Mouse (Mus musculus): ENCODE measurements around the gene Sco1. TPM values are rescaled to one million over a fixed set of nuclear protein-coding genes. Genes with fewer than 3 reads are reported as not detected.
"Not testable (repeated sequence)": the region's sequence is repeated elsewhere in the genome, so short reads cannot be mapped to it uniquely, and the experiment has no call there.

The Sco1 gene
- total RNA-seq (2021) = 10 to 100 TPM; 19.7 to 22.1 TPM
- long read RNA-seq, experiment 1, transcript Sco1-201 (6 exons, 2,412 nt) = major isoform, 6 of 9 reads
- long read RNA-seq, experiment 1, partial matches to known transcripts = 2 of 9 reads
- long read RNA-seq, experiment 1, other reads (novel, unspliced or antisense) = 1 of 9 reads
- long read RNA-seq, experiment 2, transcript Sco1-201 (6 exons, 2,412 nt) = major isoform, 12 of 12 reads
- long read RNA-seq, experiment 2, partial matches to known transcripts = 0 of 12 reads
- long read RNA-seq, experiment 2, other reads (novel, unspliced or antisense) = 0 of 12 reads

DNA sequence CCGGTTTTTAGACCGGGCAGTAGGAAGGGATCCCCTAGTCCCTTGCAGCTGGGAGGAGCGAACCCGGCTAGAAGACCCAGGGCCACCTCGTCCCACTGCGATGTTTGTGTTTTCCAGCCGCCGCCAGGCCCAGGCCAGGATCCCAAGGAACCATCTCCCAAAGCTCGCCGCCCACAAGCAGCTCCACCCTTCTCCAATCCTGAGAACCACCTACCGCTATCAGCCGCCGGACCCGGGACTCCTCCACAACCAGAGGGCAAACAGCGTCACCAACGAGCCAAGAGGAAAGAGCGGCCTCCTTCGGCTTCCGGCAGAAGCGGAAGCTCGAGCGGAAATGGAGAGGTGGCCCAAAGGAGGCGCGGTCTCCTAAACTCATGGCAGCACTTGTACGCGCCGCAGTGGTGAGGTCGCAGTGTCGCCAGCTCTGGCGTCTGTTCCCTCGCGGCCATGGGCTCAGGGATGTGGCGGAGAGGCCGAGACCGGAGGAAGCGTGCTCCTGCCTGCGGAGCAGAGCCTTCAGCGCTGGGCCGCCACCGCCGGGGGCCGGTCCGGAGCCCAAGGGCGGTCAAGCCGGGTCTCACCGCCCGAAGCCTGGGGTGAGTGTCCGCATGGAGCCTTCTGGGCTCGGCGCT is at the start of gene Sco1, which contains the start of gene Adprm:
Gene Sco1 (plus strand): TSS at position 350 of the 632 bp plus-strand sequence.
Gene Adprm (minus strand): TSS at position 274 of the 632 bp plus-strand sequence.
- peak; percentile 82 to 83 for DNase-seq (ENCODE audit: low spot score in 2 of 2)

DNA sequence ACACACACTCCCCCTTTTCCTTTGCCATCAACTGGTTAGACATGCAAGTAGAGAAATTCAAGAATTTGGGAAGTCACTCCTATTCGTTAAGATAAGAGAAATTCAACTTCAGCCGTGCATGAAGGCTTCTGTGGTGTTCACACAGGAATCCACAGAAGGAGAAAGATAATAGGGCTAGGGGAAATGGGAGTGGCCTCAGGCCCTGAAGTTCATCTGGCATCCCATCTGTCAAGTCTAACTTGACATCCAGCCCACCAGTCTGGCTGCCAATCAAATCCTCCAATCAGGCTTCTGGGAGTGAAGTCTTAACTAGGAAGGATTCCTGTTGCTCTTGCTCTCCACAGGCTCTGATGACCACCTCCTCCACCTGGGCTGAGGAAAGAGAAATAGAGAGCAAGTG is 49.6 kb upstream of the Sco1 start:
- DNase-seq (ENCODE audit: low spot score in 2 of 2) = no peak

DNA sequence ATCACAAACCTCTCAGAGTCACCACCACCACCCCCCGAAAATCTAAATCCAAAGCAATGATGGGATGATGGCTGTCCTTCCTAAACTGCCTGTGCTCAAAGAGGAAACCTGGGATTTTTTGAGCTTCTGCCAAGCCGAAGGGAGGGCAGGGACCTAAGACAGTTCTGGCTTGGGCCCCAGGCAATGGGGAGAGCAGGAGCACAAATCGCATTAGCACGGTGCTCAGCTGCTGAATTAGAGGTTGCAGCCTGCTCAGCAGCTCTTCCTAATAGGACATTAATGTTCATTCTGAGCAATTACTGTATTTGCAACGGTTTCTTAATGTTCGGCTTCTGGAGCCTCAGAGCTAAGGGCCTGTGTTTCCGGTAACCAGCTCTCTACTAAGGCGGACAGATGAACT is 44.5 kb upstream of the Sco1 start:
- DNase-seq (ENCODE audit: low spot score in 2 of 2) = no peak

DNA sequence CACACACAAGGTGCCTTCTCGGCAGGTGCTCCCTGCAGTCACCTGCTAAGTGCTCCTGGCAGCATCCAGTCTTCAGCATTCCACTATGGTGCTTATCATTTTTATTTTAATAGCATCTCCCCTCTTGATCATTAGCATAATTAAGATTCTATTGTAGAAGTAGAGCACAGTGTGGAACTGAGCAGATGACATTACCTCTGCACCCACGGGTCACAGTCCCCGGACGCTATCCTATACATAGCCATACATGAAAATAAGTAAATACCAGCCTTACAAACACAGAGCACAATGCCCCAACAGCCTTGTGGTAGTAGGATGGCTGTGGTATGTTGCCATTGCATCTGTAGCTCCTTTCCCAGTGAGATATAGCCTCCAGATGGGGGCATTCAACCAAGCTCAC is 43.9 kb upstream of the Sco1 start:
- no peak for DNase-seq (ENCODE audit: low spot score in 2 of 2)

DNA sequence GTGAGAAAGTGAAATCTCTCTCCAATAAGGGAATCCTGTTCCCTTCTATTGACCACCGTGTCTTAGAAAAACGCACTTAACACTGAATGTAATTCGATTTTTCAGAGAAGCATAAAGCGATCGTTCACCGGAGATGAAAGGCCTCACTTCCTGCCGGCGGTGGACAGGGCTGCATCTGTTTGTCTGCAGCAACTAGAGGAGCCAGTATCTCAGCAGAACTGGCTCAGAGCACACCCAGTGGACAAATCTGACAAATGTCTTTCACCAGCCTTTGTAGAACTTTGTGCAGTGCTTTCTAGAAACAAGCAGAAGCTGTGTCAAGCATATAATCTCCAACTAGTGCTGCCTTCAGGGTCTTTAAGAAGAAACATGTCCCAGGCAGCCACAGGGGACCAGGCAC is 42.0 kb upstream of the Sco1 start:
- DNase-seq (ENCODE audit: low spot score in 2 of 2) = no peak

DNA sequence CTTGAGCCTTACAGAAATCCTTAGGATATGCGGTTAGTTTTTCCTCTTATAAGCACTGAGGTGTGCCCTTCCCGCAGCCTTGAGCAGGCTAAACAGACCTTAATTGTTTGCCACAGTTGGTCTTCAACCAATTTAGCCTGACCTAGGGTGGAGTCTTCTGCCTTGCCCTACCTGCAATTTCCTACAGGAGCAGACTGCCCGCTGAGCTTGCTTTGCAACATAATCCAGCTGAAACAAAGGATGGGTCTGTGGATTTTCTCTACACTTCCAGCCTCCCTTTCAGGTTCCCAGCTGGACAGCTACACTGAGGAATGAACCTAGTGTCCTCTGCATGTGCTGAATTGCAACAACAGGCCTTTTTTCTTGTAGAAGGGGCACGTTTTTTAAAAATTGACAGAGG is 40.8 kb upstream of the Sco1 start:
- no peak for DNase-seq (ENCODE audit: low spot score in 2 of 2)

GRCm38 (mm10) chr11:67017801-67018591 is 34.5 kb upstream of the Sco1 start:
- DNase-seq (ENCODE audit: low spot score in 2 of 2) = no peak

GRCm38 (mm10) chr11:67019711-67020475 is 32.6 kb upstream of the Sco1 start:
- no peak for DNase-seq (ENCODE audit: low spot score in 2 of 2)

DNA sequence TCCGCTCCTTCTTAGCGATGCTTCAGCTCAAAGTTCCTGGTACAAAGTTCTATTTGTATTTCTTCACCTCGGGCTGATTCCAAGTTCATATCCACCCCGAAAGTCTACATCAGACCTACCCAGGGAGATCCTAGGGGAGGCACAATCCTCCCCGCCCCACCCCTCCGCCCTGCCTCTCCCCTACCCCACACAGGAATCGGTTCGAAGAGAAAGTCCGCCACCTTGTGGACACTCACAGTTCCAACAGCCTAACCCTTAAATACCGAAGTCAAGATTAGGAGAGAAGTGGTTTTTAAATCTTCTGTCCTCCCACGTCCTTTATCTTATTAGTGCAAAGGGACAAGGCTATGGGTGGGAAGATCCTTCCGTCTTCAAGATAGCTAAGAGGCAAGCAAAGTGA is 31.5 kb upstream of the Sco1 start:
- peak; percentile 59 to 62 for DNase-seq (ENCODE audit: low spot score in 2 of 2)

DNA sequence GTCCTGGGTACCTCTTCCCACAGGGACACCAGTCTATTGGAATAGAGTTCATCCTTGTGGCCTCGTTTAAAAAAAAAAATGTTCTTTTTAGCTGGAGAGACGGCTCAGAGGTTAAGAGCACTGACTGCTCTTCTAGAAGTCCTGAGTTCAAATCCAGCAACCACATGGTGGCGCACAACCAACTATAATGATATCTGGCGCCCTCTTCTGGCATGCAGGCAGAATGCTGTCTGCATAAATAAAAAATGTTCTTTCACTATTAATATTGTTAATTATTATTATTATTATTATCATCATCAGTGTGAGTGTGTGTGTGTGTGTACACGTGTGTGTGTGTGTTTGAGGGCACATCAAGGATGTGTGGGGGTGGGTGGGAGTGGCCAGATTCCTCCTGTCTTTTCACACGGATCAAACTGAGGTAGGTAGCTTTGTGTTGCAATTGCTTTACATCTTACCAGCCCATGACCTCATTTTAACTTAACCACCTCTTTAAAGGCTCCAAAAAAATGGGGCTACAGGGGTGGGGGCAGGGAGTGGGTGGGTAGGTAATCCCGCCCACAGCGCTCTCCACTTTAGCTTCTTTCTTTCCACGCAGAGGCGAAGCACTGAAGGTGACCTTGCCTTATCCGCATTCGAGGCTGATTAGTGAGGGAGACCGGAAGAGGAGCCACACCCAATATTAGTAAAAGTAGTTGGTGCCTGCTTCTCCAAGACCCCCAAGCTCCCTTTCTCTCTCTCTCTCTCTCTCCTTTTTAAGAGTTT is 29.9 kb upstream of the Sco1 start:
- DNase-seq (ENCODE audit: low spot score in 2 of 2) = no peak

DNA sequence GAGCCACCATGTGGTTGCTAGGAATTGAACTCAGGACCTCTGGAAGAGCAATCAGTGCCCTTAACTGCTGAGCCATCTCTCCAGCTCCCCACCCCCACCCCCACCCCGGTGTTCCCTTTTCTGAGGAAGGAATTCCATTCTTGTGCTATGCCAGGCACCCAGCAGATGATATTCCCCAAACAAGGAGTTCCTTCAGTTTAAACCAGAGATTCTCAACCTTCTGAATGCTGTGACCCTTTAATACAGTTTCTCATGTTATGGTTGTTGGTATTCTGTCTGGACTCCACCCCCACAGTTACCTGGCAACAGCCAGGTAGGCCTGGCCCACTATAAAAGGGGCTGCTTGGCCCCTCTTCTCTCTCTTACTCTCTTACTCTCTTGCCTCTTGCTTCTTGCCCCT is 29.3 kb upstream of the Sco1 start:
- DNase-seq (ENCODE audit: low spot score in 2 of 2) = not testable (repeated sequence)

DNA sequence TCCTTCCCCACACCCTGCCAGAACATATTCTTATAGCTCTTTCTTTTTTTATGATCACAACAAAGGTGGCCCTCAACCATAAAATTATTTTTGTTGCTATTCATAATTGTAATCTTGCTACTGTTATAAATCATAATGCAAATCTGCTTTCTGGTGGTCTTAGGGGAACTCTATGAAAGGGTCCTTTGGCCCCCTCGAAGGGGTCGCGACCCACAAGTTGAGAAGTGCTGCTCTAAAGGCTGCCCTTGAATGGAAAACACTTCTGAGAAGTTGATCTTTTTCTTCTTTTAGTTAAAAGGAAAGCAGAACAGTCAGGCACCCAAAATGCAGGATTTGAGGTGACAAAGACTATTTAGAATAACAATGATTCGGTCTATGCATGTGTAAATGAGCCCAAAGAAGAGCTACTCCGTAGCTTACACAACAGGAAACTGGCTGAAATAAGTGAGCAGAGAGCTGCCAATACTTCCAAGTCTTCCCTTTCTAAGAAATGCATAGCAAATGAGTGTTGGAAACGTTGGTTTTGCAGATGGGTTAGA is 28.6 kb upstream of the Sco1 start:
- no peak for DNase-seq (ENCODE audit: low spot score in 2 of 2)

DNA sequence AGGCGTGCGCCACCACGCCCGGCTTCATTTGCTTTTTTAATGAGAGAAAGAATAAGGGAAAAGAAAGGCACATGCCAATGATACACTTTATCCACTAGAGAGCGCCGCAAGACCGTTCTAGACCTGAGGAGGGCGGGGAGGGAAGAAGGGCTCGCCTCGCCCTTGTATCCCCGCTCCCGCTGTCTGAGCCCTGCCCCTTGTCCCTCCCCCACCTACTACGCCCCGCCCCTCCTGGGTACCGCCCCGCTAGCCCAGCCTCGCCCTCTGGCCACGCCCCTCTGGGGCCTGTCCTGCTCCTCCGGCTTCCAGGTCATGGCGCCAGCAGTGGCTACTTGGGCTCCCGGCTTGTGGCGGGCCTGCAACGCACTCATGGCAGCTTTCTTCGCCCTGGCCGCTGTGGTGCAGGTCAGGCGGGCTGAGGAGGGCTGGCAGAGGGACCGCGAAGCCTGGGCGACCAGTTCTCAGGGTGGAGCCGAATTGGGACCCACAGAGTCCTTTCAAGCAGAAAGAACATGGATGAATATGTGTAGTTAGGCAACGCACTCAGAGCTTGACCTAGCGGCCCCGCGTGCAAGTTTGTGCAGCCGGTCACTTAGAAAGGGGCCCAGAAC is 27.5 kb upstream of the Sco1 start, which contains the start of gene Tmem220:
Gene Tmem220 (plus strand): TSS at position 288 of the 611 bp plus-strand sequence.
- peak; percentile 92 for DNase-seq (ENCODE audit: low spot score in 2 of 2)

DNA sequence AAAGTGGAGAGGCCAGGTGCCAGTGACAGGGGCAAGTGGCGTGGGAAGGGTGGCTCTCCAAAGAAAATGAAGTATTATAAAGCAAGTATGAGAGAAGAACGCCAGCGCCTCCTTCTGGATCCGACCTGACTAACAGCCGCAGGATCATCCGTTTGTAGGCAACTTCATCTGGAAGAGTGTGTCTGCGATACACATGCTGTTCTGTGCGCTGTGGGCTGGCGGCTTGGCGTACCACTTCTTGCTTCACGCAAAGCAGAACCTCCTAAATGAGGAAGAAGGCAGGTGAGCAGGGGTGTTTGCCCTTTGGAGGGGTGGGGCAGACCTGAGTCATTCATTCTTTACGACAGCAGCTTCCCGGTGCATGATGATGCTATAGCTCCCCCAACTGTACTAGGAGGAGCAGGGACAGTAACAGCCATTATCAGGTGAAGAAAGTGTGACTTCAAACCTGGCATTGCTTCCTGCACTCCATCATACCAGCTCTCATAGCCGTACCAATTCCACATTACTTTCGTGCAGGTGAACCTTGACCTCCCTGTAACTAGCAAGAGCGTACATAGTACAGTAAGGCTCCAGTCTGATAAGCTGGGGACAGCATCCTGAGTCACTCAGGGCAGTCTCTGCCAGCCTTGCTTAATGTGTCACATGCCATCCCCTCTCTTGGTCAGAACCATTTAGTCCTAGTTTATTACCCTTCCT is 21.4 kb upstream of the Sco1 start:
- DNase-seq (ENCODE audit: low spot score in 2 of 2) = no peak

- no peak for DNase-seq (ENCODE audit: low spot score in 2 of 2)
Measured at GRCm38 (mm10) chr11:67031603-67031915, 20.9 kb upstream of the Sco1 start.

DNA sequence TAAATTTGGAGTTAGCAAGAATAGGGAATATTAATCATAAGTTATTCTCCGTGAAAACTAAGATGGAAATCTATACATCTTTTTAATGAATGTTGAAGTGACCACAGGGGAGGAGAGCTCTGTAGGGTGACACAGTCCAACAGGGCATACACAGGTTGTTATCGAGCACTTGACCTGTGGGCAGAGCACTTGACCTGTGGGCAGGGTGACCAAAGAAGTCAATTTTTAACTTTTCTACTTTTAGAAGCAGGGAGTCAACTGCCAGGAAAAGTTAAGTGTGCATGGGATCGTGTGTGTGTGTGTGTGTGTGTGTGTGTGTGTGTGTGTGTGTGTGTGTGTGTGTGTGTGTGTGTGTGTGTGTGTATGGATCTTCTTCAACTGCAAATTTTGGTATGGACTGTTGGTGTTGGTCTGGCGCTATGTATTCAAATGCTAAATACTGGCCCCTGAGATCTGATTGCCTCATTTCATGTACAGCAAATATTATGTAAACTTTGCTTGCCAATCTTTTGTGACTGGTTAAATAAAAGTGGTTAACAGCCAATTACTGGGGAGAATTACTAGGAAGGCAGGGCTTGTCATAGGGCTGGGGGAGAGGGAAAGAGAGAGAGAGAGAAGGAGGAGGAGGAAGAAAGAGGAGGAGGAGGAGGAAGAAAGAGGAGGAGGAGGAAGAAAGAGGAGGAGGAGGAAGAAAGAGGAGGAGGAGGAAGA is 17.5 kb upstream of the Sco1 start:
- DNase-seq (ENCODE audit: low spot score in 2 of 2) = no peak

GRCm38 (mm10) chr11:67036229-67036628 is 16.2 kb upstream of the Sco1 start:
- DNase-seq (ENCODE audit: low spot score in 2 of 2) = no peak

- no peak for DNase-seq (ENCODE audit: low spot score in 2 of 2)
Measured at GRCm38 (mm10) chr11:67036892-67037291, 15.6 kb upstream of the Sco1 start.

DNA sequence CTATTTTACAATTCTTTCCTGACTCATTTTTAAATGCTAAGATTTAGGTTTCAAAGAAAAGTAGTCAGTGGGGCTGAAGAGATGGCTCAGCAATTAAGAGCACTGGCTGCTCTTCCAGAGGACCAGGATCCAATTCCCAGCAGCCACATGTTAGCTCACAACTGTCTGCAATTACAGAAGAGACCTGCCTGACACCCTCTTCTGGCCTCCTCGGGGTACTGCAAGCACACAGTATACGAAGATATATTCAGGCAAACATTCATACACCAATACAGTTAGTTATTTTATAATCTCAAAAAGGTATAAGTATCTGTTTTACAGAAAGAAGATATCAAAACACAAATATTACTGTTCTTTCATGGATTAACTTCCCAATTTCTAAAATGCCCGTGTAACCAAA is 12.7 kb upstream of the Sco1 start:
- no peak for DNase-seq (ENCODE audit: low spot score in 2 of 2)

All from adrenal gland, adult 18-20 months (tissue).